Mouse (Mus musculus): ENCODE data around the gene Cd300e. TPM values are rescaled to one million over a fixed set of nuclear protein-coding genes. Genes with fewer than 3 reads are reported as not detected.
A peak's percentile ranks its signal among the peaks of the same experiment; 100 is the strongest.
"Not testable (repeated sequence)": the region's sequence is repeated elsewhere in the genome, so short reads cannot be mapped to it uniquely, and the experiment has no call there.

Cd300e gene
- total RNA-seq, 2 experiments from 2014 or later = not detected

DNA sequence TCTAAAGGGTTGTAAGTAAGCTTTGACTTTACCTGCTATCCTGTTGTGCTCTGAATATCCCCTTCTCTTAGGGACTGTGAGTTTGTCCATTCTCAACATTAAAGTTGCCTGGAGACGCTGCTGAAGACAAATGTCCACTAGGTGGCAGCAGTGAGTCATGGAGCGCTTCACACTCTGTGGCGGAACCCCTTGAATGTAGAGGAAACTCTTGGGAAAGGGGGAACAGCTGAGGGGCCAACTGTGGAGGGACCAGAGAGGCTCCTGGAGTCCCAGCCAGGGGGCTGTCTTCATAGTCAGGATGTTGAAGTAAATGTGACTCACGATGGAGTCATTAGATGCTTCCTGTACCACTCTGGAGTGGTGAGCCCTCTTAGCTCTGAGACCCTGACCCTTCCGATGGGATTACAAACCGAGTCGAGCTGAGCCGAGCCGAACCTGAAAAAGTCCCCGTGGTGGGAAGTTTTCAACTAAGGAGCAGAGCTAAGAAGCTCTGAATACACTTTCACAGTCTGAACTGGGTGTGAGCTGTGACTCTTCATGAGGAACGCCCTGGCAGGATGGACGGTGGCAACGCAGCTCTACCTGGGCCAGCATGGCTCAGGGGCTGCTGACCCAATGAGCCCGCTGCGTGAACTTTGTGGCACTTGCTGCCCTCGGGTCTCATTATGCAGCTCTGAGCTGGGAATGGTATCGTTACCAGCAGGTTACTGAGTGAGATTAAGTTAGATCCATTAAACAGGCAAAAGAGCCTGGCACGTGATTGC is 21.6 kb upstream of the Cd300e start:
- peak; percentile 66 for DNase-seq (ENCODE audit: low spot score)

DNA sequence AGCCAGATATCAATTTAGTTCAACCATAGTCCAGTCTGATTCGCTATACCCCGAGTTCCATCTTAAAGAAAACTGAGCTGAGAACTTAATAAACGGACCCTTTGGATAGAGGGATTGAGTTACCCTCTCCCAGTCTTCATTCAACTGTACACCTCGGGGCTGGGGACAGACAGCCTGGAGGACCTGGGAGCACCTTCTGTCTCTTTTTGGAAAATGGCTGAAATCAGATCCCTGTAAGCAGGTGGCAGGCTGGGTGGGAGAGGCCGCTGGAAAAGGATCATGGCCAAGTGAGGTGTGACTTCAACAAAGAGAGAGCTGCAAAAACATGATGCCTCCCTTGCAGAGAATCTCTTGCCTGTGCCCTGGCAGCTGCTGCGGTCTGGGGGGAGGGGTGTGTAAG is 20.2 kb upstream of the Cd300e start:
- DNase-seq (ENCODE audit: low spot score) = no peak

GRCm38 (mm10) chr11:115081373-115081772 is 19.4 kb upstream of the Cd300e start:
- DNase-seq (ENCODE audit: low spot score) = no peak

DNA sequence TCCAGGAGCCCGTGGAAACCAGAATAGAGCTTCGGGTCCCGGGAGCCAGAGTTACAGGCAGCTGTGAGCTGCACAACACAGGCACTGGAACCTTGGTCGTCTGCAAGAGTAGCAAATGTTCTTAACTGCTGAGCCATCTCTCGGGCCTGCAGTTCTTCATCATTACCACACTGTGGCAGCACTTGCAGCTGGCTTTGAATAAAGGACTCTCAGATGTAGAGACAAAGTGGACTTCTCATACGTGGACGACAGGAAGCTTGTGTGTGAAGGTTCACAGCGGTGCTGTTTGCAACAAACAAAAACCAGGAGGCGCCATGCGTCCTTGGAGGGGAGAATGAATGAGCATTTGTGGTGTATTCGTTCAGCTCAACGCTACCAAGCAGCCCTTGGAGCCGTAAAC is 18.9 kb upstream of the Cd300e start:
- DNase-seq (ENCODE audit: low spot score) = peak; percentile 40

GRCm38 (mm10) chr11:115078680-115079079 is 16.7 kb upstream of the Cd300e start:
- no peak for DNase-seq (ENCODE audit: low spot score)

- DNase-seq (ENCODE audit: low spot score) = no peak
Measured at GRCm38 (mm10) chr11:115077436-115077835, 15.5 kb upstream of the Cd300e start.

- no peak for DNase-seq (ENCODE audit: low spot score)
Measured at GRCm38 (mm10) chr11:115075859-115076258, 13.9 kb upstream of the Cd300e start.

DNA sequence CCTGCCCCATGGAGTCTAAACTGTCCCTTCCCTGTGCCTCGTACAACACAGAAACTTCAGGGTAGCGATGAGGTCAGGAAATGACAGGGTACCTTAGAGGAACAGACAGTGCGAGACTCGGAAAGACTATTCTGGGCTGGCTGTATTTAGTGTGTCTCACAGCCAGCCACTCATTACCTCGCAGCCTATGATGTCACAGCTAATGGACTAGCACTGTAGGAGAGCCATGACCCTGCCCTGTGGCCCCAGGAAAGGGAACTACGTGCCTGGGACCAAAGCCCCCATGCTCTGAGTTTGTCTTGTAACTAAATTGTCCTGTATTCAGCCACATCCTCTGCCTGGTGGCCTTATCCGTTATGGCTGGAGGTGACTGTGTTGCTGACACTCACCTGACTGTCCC is 13.4 kb upstream of the Cd300e start:
- DNase-seq (ENCODE audit: low spot score) = no peak

DNA sequence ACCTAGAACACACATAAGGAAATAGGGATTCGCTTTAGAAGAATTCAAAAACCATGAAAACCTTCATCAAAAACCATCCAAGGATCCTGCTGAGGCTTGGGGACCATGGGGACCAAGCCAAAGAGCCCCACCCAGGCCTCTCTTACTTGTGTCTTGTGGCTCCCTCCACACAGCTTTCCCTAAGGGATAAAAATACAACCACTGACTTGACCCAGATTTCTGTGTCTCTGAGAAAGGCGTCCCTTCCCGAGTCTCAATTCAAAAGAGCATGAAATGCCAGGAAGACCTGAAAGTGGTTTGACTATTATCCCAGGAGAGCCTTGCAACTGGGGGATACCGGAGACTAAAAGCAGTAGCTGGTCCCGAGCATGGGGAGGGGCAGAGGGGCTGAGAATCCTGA is 11.0 kb upstream of the Cd300e start:
- no peak for DNase-seq (ENCODE audit: low spot score)

DNA sequence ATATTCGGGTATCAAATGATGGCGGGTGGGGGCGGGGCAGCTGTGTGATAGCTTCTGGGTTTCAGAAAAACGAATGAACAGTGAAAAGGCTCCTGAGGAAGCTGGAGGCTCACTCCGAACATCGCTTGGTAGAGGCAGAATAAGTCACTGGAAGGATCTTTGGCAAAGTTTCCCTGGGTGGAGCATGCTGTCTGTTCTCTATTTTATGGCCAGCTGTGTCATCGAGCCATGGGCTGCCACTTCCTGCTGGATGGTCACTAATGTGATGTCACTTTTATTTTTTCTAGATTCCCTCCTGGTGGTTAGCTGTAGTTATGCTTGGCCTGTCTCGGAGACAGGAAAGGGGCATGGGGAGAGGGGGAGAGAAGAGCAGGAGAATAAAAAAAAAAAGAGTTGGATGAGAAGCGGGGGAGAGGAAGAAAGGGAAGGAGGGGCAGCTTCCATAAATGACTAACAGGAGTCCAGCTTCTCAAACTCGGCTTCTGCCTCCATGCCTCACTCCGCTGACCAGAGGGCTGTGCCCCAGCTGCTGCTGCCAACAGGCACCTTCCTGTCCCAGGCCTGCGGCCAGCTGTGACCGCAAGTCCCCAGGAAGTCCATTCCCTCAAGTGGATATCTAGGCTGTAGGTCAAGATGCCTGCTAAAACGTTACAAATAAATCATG is 9.8 kb upstream of the Cd300e start:
- DNase-seq (ENCODE audit: low spot score) = peak; percentile 43

DNA sequence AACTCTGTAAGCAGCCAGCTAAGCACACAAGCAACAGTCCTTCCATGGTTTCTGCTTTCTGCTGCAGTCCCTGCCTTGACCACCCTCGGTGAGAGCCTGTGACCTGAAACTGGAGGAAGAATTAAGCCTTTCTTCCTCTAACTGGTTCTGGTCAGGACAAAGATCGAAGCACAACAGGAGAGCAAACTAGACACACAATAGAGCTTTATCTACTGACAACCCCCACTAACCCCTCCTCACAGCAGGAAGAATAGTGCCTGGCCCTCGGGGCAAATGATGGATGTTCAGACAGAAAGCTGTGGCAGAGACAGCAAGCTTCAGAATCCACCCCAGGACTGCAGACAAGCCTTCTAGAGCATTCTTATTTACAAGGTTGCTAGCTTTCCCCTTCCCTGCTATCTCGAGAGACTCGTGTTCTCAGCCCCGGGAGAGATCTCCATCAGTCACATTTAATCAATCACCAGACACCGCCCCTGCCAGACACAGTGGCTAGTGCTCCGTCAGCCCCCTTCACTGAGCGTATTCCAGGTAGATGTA is 9.1 kb upstream of the Cd300e start:
- DNase-seq (ENCODE audit: low spot score) = no peak

GRCm38 (mm10) chr11:115066768-115067167 is 4.8 kb upstream of the Cd300e start:
- DNase-seq (ENCODE audit: low spot score) = no peak

DNA sequence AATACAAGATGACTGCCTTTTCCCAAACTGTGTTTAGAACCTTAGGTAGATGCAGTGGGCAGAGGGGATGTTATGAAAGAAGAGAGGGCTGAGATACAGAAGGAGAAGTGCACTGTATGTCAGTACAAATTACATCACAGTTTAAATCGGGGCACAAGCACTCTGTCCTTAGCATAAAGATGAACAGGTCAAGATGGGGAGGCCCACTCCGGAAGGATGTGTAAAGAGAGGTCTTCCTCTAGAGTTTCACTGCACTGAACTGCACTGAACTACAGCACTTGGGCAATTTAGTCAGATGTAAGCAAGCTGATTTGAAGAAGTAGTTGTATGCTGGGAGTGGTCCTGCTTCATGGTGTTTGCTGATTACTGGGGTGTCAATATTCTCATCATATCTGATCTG is 2.2 kb downstream of the Cd300e start:
- DNase-seq (ENCODE audit: low spot score) = no peak

- DNase-seq (ENCODE audit: low spot score) = no peak
Measured at GRCm38 (mm10) chr11:115058701-115059100, 3.3 kb downstream of the Cd300e start.

DNA sequence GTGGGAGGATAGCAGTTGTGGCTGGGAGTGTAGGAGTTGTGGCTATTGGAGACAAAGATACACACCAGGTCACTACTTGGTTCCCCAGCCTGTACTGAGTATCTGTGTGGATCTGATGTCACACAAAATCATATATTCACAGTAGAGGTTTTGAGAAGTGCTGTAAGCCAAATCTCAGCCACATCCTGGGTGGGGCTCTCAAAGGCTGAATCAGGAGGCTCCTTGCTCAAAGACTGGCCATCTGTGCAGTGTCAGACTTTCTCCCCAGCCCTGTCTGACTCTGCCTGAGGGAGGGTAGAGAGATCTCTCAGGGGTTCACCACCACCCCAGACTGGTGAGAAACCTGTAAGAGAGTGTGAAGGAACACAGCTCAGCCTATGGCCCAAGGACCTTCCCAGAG is 7.4 kb downstream of the Cd300e start:
- no peak for DNase-seq (ENCODE audit: low spot score)

DNA sequence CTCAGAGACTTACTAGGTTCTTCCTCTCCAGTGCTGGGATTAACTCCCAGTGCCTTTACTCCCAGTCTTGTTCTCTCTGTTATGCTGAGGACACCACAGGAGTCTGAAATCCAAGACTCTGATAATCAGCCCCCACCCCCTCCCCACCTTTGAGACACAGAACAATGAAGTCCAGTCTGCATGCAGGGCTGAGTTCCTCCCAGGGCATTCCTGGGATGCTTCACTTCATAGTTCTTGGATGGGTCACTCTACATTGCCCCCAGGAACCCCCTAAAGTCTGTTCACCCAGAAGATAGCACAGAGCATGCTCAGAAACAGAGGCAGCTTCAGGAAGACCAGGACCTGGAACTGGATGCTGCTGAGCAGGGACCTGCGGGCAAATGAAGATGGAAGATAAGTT is 9.0 kb downstream of the Cd300e start:
- DNase-seq (ENCODE audit: low spot score) = no peak

DNA sequence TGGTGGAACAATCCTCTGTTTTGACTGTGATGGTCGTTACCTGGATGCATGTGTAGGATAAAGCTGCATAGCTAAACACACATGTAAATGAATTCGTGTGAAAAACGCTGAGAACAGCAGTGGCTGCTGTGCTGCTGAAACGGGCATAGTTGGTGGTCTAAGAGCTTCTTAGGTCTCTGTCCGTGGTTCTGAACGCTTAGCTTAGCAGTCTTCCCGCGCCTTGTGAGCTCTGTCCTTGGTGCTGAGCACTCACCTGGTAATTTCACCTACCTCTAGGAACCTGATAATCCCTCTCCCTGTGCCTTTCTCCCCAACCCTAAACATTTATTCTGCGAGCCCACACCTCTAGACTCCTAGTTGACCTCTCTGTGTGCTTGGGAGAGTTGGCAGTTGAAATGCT is 9.8 kb downstream of the Cd300e start:
- no peak for DNase-seq (ENCODE audit: low spot score)

DNA sequence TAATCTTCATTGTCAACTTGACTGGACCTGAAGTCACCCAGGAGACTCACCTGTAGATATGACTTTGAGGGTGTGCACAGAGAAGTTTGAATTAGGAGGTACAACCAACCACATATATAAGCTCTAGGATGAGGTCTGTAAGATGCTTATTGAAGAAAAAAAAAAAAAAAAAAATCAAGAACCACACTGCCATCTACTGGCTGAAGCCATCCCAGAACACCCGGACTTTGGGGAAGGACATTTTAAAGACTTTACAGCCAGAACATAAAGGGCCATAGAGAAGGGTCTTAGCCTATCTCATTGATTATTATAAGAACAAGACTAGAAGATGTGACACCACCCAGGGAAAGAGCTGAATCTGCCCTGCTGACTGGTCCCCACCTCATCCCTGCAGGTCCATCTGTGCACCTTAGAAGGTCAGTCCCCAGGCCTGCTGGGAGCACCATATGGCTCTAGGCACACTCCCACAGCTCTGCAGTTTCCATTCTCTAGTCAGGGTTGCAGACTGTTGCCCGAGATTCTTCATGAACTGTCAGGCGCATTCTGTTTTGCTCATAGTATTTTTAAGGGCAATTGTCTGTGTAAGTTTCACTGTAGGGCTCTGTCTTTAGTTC is 12.6 kb downstream of the Cd300e start:
- no peak for DNase-seq (ENCODE audit: low spot score)

DNA sequence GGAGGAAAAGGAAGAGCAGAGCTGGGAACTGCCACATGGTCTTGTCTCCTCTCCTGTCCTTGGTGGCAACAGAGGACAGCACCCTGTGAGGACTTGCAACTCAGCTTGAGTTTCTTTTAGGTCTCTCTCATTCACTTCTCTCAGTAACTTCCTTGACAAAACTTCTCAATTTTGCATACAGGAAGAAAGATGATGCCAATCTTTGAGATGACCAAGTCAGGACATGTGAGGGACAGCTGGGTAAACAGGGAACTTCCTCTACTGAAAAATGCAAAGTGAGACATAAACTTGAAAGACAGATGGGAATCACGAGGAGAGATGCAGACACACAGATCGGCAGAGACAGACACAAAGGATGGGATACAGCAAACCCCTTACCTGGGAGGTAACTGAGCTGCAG is 13.7 kb downstream of the Cd300e start, which contains the start of gene Cd300ld3:
TSS of gene Cd300ld3 (minus strand) at position 151 of the 400 bp plus-strand sequence.
- no peak for DNase-seq (ENCODE audit: low spot score)

- not testable (repeated sequence) for DNase-seq (ENCODE audit: low spot score)
Measured at GRCm38 (mm10) chr11:115037669-115038068, 24.3 kb downstream of the Cd300e start, which contains the start of gene Cd300ld5. Gene Cd300ld5, minus strand, starts transcription at chr11:115037769.

DNA sequence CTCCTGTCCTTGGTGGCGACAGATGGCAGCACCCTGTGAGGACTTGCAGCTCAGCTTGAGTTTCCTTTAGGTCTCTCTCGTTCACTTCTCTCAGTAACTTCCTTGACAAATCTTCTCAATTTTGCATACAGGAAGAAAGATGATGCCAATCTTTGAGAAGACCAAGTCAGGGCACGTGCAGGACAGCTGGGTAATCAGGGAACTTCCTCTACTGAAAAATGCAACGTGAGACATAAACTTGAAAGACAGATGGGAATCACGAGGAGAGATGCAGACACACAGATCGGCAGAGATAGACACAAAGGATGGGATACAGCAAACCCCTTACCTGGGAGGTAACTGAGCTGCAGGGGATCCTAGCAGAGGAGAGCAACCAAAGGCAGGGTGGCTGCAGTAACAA is 35.1 kb downstream of the Cd300e start, which contains the start of gene Cd300ld4:
TSS of gene Cd300ld4 (minus strand) at position 101 of the 400 bp plus-strand sequence.
- DNase-seq (ENCODE audit: low spot score) = not testable (repeated sequence)

DNA sequence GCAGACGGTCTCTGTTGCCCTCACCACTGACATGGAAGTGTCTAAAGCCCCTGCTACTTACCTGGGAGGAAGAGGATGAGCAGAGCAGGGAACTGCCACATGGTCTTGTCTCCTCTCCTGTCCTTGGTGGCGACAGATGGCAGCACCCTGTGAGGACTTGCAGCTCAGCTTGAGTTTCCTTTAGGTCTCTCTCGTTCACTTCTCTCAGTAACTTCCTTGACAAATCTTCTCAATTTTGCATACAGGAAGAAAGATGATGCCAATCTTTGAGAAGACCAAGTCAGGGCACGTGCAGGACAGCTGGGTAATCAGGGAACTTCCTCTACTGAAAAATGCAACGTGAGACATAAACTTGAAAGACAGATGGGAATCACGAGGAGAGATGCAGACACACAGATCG is 45.9 kb downstream of the Cd300e start, which contains the start of gene Cd300ld2:
TSS of gene Cd300ld2 (minus strand) at position 101 of the 400 bp plus-strand sequence.
- not testable (repeated sequence) for DNase-seq (ENCODE audit: low spot score)
